In the genomic region with DNA sequence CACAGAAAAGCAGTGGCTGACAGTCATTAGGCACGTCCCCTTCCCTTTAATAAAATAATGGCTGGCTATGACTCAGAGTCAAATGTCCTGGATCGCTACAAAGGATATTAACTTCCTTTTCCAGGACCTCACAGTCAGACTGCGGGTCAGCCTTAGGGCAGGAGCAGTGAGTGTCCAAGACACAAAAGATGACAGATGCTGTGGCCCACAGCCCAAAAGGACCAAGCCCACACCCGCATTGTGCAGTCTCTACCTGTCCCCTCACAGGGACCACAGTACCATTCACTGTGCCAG, we compare ENCODE assay signal across 10 mouse cellular contexts. TPM values are rescaled to one million over a fixed set of nuclear protein-coding genes. Genes with fewer than 3 reads are reported as not detected.
DNase-seq lines count a peak whose midpoint lies in the region; ATAC-seq lines count a peak whose summit lies in the region.
"Had no signal": no experiment of that assay in that cellular context is flagged by ENCODE, and none has a peak within 500 bp of the region (broad histone marks: within the 10 kb centered on the region; RNA-seq: fewer than 3 reads in every experiment).

No protein-coding gene starts in this region.

- H3K4me2 ChIP-seq in liver, embryonic 15.5 days, result no peak overlapping the region
- no peak overlapping the region for H3K4me2 ChIP-seq in liver, embryonic 11.5 days
- H3K4me2 ChIP-seq in kidney, embryonic 15.5 days, result no peak overlapping the region
- H3K4me2 ChIP-seq in midbrain, embryonic 11.5 days, result no peak overlapping the region

- no peaks in the 10 kb centered on the region for H3K9me3 ChIP-seq in liver, embryonic 15.5 days (replicated peaks)
- no peaks in the 10 kb centered on the region for H3K9me3 ChIP-seq in liver, embryonic 11.5 days (ENCODE audit: control insufficient read depth, low read length)
- H3K9me3 ChIP-seq in kidney, embryonic 15.5 days (replicated peaks), result no peaks in the 10 kb centered on the region
- H3K9me3 ChIP-seq in midbrain, embryonic 11.5 days (ENCODE audit: control insufficient read depth, low read length), result no peaks in the 10 kb centered on the region

- peaks cover 12% of the 10 kb centered on the region; the same call in 1 of the 2 replicates for H3K4me1 ChIP-seq in liver, embryonic 15.5 days (replicated peaks)
- peaks cover 11% of the 10 kb centered on the region for H3K4me1 ChIP-seq in liver, embryonic 11.5 days (replicated peaks; ENCODE audit: control insufficient read depth, insufficient read depth, low read length)
- H3K4me1 ChIP-seq in kidney, embryonic 15.5 days, result peaks cover 66% of the 10 kb centered on the region
- peaks cover 10% of the 10 kb centered on the region; the same call in 1 of the 2 replicates for H3K4me1 ChIP-seq in midbrain, embryonic 11.5 days (ENCODE audit: control insufficient read depth, insufficient read depth, low read length)

- H3K36me3 ChIP-seq in liver, embryonic 15.5 days (replicated peaks), result no peaks in the 10 kb centered on the region
- H3K36me3 ChIP-seq in liver, embryonic 11.5 days (ENCODE audit: control insufficient read depth, insufficient read depth, low read length), result no peaks in the 10 kb centered on the region
- H3K36me3 ChIP-seq in kidney, embryonic 15.5 days, result no peaks in the 10 kb centered on the region
- peaks cover 10% of the 10 kb centered on the region for H3K36me3 ChIP-seq in macrophage (ENCODE audit: inconsistent target)
- H3K36me3 ChIP-seq in midbrain, embryonic 11.5 days (ENCODE audit: control insufficient read depth, insufficient read depth, low read length), result no peaks in the 10 kb centered on the region

- peaks cover 99% of the 10 kb centered on the region for H3K79me2 ChIP-seq in macrophage (ENCODE audit: inconsistent target)

- no peaks in the 10 kb centered on the region for H3K27me3 ChIP-seq in liver, embryonic 15.5 days
- no peaks in the 10 kb centered on the region for H3K27me3 ChIP-seq in liver, embryonic 11.5 days (replicated peaks; ENCODE audit: control insufficient read depth, insufficient read depth, low read length)
- no peaks in the 10 kb centered on the region for H3K27me3 ChIP-seq in kidney, embryonic 15.5 days
- no peaks in the 10 kb centered on the region for H3K27me3 ChIP-seq in midbrain, embryonic 11.5 days (ENCODE audit: control insufficient read depth, insufficient read depth, low read length)

- DNase-seq in adrenal gland, adult 2 months, result peak; percentile 48
- DNase-seq in adrenal gland, adult 8-10 months, result no peak
- no peak for DNase-seq in liver, embryonic 11.5 days (ENCODE audit: low spot score)
- no peak for DNase-seq in layer of hippocampus, postnatal 14 days (ENCODE audit: low spot score in 2 of 2)
- no peak for DNase-seq in midbrain, embryonic 11.5 days (ENCODE audit: low spot score, missing footprints)
- DNase-seq: cerebellum, adult 11 months had no signal

- no peak overlapping the region for H3K4me3 ChIP-seq in liver, embryonic 15.5 days (replicated peaks)
- H3K4me3 ChIP-seq in liver, embryonic 11.5 days (ENCODE audit: low read depth, low read length), result no peak overlapping the region
- H3K4me3 ChIP-seq in kidney, embryonic 15.5 days (replicated peaks), result no peak overlapping the region
- no peak overlapping the region for H3K4me3 ChIP-seq in macrophage (ENCODE audit: inconsistent target)
- H3K4me3 ChIP-seq in midbrain, embryonic 11.5 days (ENCODE audit: low read depth, low read length), result no peak overlapping the region

- no peak for ATAC-seq in liver, embryonic 15.5 days (ENCODE audit: insufficient read depth)
- ATAC-seq in liver, embryonic 11.5 days (replicated peaks; ENCODE audit: low FRiP score), result no peak
- ATAC-seq in kidney, embryonic 15.5 days (replicated peaks; ENCODE audit: low FRiP score), result no peak
- ATAC-seq in midbrain, embryonic 11.5 days (ENCODE audit: low FRiP score), result no peak

- 0 out of 2 replicates have a peak overlapping the region, but pooled peaks have one; percentile 45 for H3K27ac ChIP-seq in liver, embryonic 15.5 days (replicated peaks)
- no peak overlapping the region for H3K27ac ChIP-seq in liver, embryonic 11.5 days (ENCODE audit: low read depth, low read length)
- H3K27ac ChIP-seq in kidney, embryonic 15.5 days, result peak overlapping the region; percentile 56
- H3K27ac ChIP-seq in macrophage, result peak overlapping the region; percentile 100
- no peak overlapping the region for H3K27ac ChIP-seq in midbrain, embryonic 11.5 days (ENCODE audit: low read depth, low read length)
- H3K27ac ChIP-seq: liver, embryonic 14.5 days had no signal

- H3K9ac ChIP-seq in liver, embryonic 15.5 days, result no peak overlapping the region
- H3K9ac ChIP-seq in liver, embryonic 11.5 days (ENCODE audit: low read depth, low read length), result no peak overlapping the region
- H3K9ac ChIP-seq in kidney, embryonic 15.5 days, result no peak overlapping the region
- no peak overlapping the region for H3K9ac ChIP-seq in midbrain, embryonic 11.5 days (ENCODE audit: low read length)
- H3K9ac ChIP-seq: liver, embryonic 14.5 days had no signal

- 60% methylated on average over 4 of the region's 4 CpGs for WGBS in liver, embryonic 15.5 days (ENCODE audit: insufficient replicate concordance)
- WGBS in liver, embryonic 11.5 days, result 81% methylated on average over 4 of the region's 4 CpGs
- WGBS in kidney, embryonic 15.5 days, result 54% methylated on average over 4 of the region's 4 CpGs
- WGBS in macrophage (ENCODE audit: missing documents), result 21% methylated on average over 4 of the region's 4 CpGs
- WGBS in midbrain, embryonic 11.5 days, result 85% methylated on average over 4 of the region's 4 CpGs

RNA-seq across cellular contexts. Expression of a gene that starts 16.2 kb away (rescaled TPM):
- 10 to 100 TPM; 34.5 to 41.1 TPM for total RNA-seq in adrenal gland, adult 2 months (2021)
- 33.7 and 39.6 TPM in 2 replicates for polyA plus RNA-seq in adrenal gland, adult 2 months (2012; rRNA removed)
- total RNA-seq in adrenal gland, adult 8-10 months (2022), result 10 to 100 TPM; 33.3 to 53.8 (median 43.4) TPM
- polyA plus RNA-seq in liver, embryonic 15.5 days (2015; fragmentation: Nextera tagmentation; extraction: Ambion mirVana), result 4.1 and 4.8 TPM in 2 replicates
- 8.4 and 8.5 TPM in 2 replicates for polyA plus RNA-seq in liver, embryonic 11.5 days (2014; fragmentation: Nextera tagmentation; extraction: Ambion mirVana)
- polyA plus RNA-seq in kidney, embryonic 15.5 days (2015; fragmentation: Nextera tagmentation; extraction: Ambion mirVana), result 12.1 and 12.4 TPM in 2 replicates
- 100 to 1,000 TPM in 22 of 26 experiments, 10 to 100 TPM in 4; 29.9 to 512 (median 265) TPM for total RNA-seq in macrophage (2018; cell fraction: chromatin; rRNA removed)
- total RNA-seq in macrophage (2018; cell fraction: cytosol; rRNA removed), result 100 to 1,000 TPM in 23 of 26 experiments, 10 to 100 TPM in 3; 62.0 to 216 (median 136) TPM
- 100 to 1,000 TPM in 22 of 26 experiments, 10 to 100 TPM in 4; 50.0 to 412 (median 210) TPM for total RNA-seq in macrophage (2018; cell fraction: nucleus; rRNA removed)
- polyA plus RNA-seq in macrophage (2018), result 118 to 148 TPM (median 141 TPM) in 3 replicates
- total RNA-seq in layer of hippocampus, postnatal 14 days (2021), result 10 to 100 TPM; 46.7 to 49.1 TPM
- 17.3 and 19.9 TPM in 2 replicates for polyA plus RNA-seq in midbrain, embryonic 11.5 days (2014; fragmentation: Nextera tagmentation; extraction: Ambion mirVana)

RNA-seq across cellular contexts. Expression of a gene that starts 44.5 kb away (rescaled TPM):
- 10 to 100 TPM; 34.5 to 37.7 TPM for total RNA-seq in adrenal gland, adult 2 months (2021)
- polyA plus RNA-seq in adrenal gland, adult 2 months (2012; rRNA removed), result 38.7 and 44.4 TPM in 2 replicates
- total RNA-seq in adrenal gland, adult 8-10 months (2022), result 10 to 100 TPM; 36.6 to 49.1 (median 43.4) TPM
- 6.6 and 8.3 TPM in 2 replicates for polyA plus RNA-seq in liver, embryonic 15.5 days (2015; fragmentation: Nextera tagmentation; extraction: Ambion mirVana)
- 10.8 and 11.7 TPM in 2 replicates for polyA plus RNA-seq in liver, embryonic 11.5 days (2014; fragmentation: Nextera tagmentation; extraction: Ambion mirVana)
- polyA plus RNA-seq in kidney, embryonic 15.5 days (2015; fragmentation: Nextera tagmentation; extraction: Ambion mirVana), result 13.1 and 13.8 TPM in 2 replicates
- 100 to 1,000 TPM in 22 of 26 experiments, 10 to 100 TPM in 4; 49.2 to 243 (median 149) TPM for total RNA-seq in macrophage (2018; cell fraction: chromatin; rRNA removed)
- 10 to 100 TPM; 47.8 to 85.0 (median 62.8) TPM for total RNA-seq in macrophage (2018; cell fraction: cytosol; rRNA removed)
- 100 to 1,000 TPM in 11 of 26 experiments, 10 to 100 TPM in 15; 41.2 to 234 (median 79.2) TPM for total RNA-seq in macrophage (2018; cell fraction: nucleus; rRNA removed)
- 49.5 to 60.9 TPM (median 57.9 TPM) in 3 replicates for polyA plus RNA-seq in macrophage (2018)
- total RNA-seq in layer of hippocampus, postnatal 14 days (2021), result 10 to 100 TPM; 29.8 to 30.1 TPM
- polyA plus RNA-seq in midbrain, embryonic 11.5 days (2014; fragmentation: Nextera tagmentation; extraction: Ambion mirVana), result 6.7 and 8.1 TPM in 2 replicates

Comparison
In these comparisons a context has a peak if more than half of its experiments do, and no peak if none do; other contexts are left out.
1. H3K27ac ChIP-seq: peak in liver, embryonic 15.5 days (single experiment), kidney, embryonic 15.5 days (single experiment) and macrophage (single experiment); none in liver, embryonic 11.5 days (single experiment) and midbrain, embryonic 11.5 days (single experiment).